25 mouse cellular contexts compared by ENCODE assay signal in genomic region chr10:107626648-107627047, GRCm38 (mm10).
DNase-seq lines count a peak whose midpoint lies in the region; ATAC-seq lines count a peak whose summit lies in the region.
"Had no signal": no experiment of that assay in that cellular context is flagged by ENCODE, and none has a peak within 500 bp of the region (broad histone marks: within the 10 kb centered on the region; RNA-seq: fewer than 3 reads in every experiment).

No protein-coding gene starts in this region.

- ATAC-seq in limb, embryonic 13.5 days (ENCODE audit: low FRiP score, low read depth) = 0 out of 2 replicates have a peak, but pooled peaks have one; percentile 44
- ATAC-seq in granulocyte monocyte progenitor cell, adult 5-6 weeks (replicated peaks; ENCODE audit: poor library complexity, severe bottlenecking) = no peak
- ATAC-seq: forebrain, embryonic 13.5 days; intestine, postnatal 0 days had no signal

- intact Hi-C loops in gastrocnemius, postnatal 14 days (cut with DNase I; ENCODE audit: low total_unique reads) = no loop called here
- intact Hi-C loops in heart, postnatal 10 days (cut with DNase I) = no loop called here

- no peak overlapping the region for H3K4me2 ChIP-seq in limb, embryonic 13.5 days (replicated peaks)
- H3K4me2 ChIP-seq: embryonic facial prominence, embryonic 13.5 days; forebrain, embryonic 13.5 days; heart, embryonic 13.5 days; liver, embryonic 15.5 days; midbrain, embryonic 11.5 days; neural tube, embryonic 15.5 days; stomach, embryonic 15.5 days had no signal

- H3K9ac ChIP-seq in limb, embryonic 13.5 days = no peak overlapping the region
- H3K9ac ChIP-seq: embryonic facial prominence, embryonic 13.5 days; forebrain, embryonic 13.5 days; heart, embryonic 13.5 days; liver, embryonic 15.5 days; neural tube, embryonic 15.5 days; stomach, embryonic 15.5 days had no signal

- peak; percentile 2 for DNase-seq in gastrocnemius, adult 18-20 months (ENCODE audit: low spot score)
- no peak for DNase-seq in gastrocnemius, postnatal 14 days
- peak; percentile 27 to 38 for DNase-seq in heart, postnatal 10 days
- no peak for DNase-seq in heart, adult 11 months
- DNase-seq in limb, embryonic 10.5 days (ENCODE audit: low spot score) = no peak
- DNase-seq in adipocyte (ENCODE audit: low spot score) = peak; percentile 5
- DNase-seq: adrenal gland, postnatal 14 days; cerebellum, adult 2 months; cerebellum, postnatal 25 days; gastrocnemius, postnatal 25 days; liver; right cerebral cortex, adult 18-20 months; right cerebral cortex, postnatal 4 days; thymus, adult 2 months; thymus, postnatal 4 days had no signal

- H3K36me3 ChIP-seq in limb, embryonic 13.5 days = no peaks in the 10 kb centered on the region
- no peaks in the 10 kb centered on the region for H3K36me3 ChIP-seq in limb, embryonic 10.5 days
- H3K36me3 ChIP-seq: embryonic facial prominence, embryonic 13.5 days; heart, embryonic 13.5 days; liver, embryonic 15.5 days; neural tube, embryonic 15.5 days; stomach, embryonic 15.5 days had no signal

- no peaks in the 10 kb centered on the region for H3K9me3 ChIP-seq in limb, embryonic 13.5 days
- no peaks in the 10 kb centered on the region for H3K9me3 ChIP-seq in limb, embryonic 10.5 days (replicated peaks)
- H3K9me3 ChIP-seq: embryonic facial prominence, embryonic 13.5 days; forebrain, embryonic 13.5 days; heart, embryonic 13.5 days; liver, embryonic 15.5 days; neural tube, embryonic 15.5 days; stomach, embryonic 15.5 days had no signal

- H3K4me3 ChIP-seq in limb, embryonic 13.5 days = no peak overlapping the region
- no peak overlapping the region for H3K4me3 ChIP-seq in limb, embryonic 10.5 days
- H3K4me3 ChIP-seq: embryonic facial prominence, embryonic 13.5 days; forebrain, embryonic 13.5 days; heart, embryonic 13.5 days; liver, embryonic 15.5 days; neural tube, embryonic 15.5 days; stomach, embryonic 15.5 days had no signal

- no peak overlapping the region for H3K27ac ChIP-seq in limb, embryonic 13.5 days
- no peak overlapping the region for H3K27ac ChIP-seq in limb, embryonic 10.5 days
- H3K27ac ChIP-seq: embryonic facial prominence, embryonic 13.5 days; forebrain, embryonic 13.5 days; heart, embryonic 13.5 days; liver, embryonic 15.5 days; neural tube, embryonic 15.5 days; stomach, embryonic 15.5 days had no signal

- 22% methylated on average over 1 of the region's 1 CpGs for WGBS in limb, embryonic 13.5 days
- WGBS in limb, embryonic 10.5 days = 85% methylated on average over 1 of the region's 1 CpGs

- H3K27me3 ChIP-seq in limb, embryonic 13.5 days = no peaks in the 10 kb centered on the region
- H3K27me3 ChIP-seq in limb, embryonic 10.5 days (ENCODE audit: low read depth, poor library complexity, severe bottlenecking) = no peaks in the 10 kb centered on the region
- H3K27me3 ChIP-seq: embryonic facial prominence, embryonic 13.5 days; forebrain, embryonic 13.5 days; heart, embryonic 13.5 days; liver, embryonic 15.5 days; neural tube, embryonic 15.5 days; stomach, embryonic 15.5 days had no signal

- H3K4me1 ChIP-seq in limb, embryonic 13.5 days = no peaks in the 10 kb centered on the region
- H3K4me1 ChIP-seq in limb, embryonic 10.5 days = peaks cover 5% of the 10 kb centered on the region
- H3K4me1 ChIP-seq: embryonic facial prominence, embryonic 13.5 days; forebrain, embryonic 13.5 days; heart, embryonic 13.5 days; liver, embryonic 15.5 days; neural tube, embryonic 15.5 days; stomach, embryonic 15.5 days had no signal

Comparison
In these comparisons a context has a peak if more than half of its experiments do, and no peak if none do; other contexts are left out.
1. DNase-seq: peak in gastrocnemius, adult 18-20 months (single experiment), heart, postnatal 10 days (2 of 2) and adipocyte (single experiment); none in gastrocnemius, postnatal 14 days (single experiment), heart, adult 11 months (single experiment) and limb, embryonic 10.5 days (single experiment).